Mouse (Mus musculus) bone marrow macrophage, adult 2 months (primary cell): ENCODE results near the gene Ttll5.

ENCODE experiments used
- CTCF ChIP-seq: IDR thresholded peaks from 2 replicates; pipeline ENCODE4 v1.5.1; 2012; ENCODE audit warnings: low read depth, mild to moderate bottlenecking, low read length, moderate library complexity
- POLR2A ChIP-seq: IDR thresholded peaks from 2 replicates; pipeline ENCODE4 v1.6.1; 2012; ENCODE audit warnings: mild to moderate bottlenecking, low read depth, low read length, borderline replicate concordance

DNA sequence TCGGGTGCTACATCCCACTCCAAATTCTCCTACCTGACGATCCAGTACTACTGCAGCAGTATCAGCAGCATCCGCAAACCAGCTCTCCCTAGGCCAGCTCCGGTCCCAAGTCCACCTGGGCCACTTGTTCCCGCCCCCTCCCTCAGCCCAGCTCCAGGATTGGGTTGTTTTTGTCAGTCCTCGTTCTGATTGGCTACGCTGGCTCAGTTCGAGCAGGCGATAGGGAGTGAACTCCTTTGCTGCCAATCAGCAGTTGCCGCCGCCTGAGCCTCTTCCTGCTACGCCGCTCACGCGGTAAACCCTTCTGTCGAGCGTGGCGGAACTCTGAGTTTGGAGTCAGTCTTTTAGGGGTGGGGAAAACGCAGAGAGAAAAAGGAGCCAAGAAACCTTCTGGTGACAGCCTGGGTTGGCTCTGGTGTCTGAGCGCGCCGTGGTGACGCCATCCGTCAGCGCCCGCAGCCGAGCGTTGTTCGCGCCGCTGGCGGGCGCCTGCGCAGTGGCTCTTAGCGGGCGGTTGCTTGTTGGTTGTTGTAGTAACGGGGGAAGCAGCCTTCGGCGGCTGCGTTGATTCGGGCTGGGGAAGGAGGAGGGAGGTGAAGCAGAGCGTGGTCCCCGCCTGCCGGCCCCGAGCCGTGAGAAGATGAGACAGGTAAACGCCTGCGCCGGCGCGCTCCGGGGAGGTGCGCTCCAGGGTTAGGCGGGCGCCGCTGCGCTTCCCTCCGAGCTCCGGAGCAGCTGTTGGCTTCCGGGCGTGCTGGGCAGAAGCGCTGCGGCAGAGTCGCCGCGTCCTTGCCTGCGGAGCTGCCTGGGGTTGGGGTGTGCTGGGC, at the start of gene Ttll5, which contains the start of gene Erg28:
- TF ChIP-seq CTCF (no peak), POLR2A (no peak; the same call in 1 of the 2 replicates)
